Mouse (Mus musculus) brain, adult 10 weeks (tissue): ENCODE data around the gene Gm2956. TPM values are rescaled to one million over a fixed set of nuclear protein-coding genes. Genes with fewer than 3 reads are reported as not detected.

Experiments
- polyA plus RNA-seq: library from polyadenylated mRNA; stranded (reverse); fragments of 350-450 nt; fragmentation: Illumina TruSeq; extraction: RNeasy Lipid Tissue Mini Kit (QIAGEN cat#74804); gene quantifications from one replicate; pipeline ENCODE4 v1.2.3, GENCODE M21; 2015; ENCODE audit warnings: low read depth, low replicate concordance

Gm2956 gene
- 0.27 TPM for polyA plus RNA-seq

GRCm38 (mm10) chr14:3332087-3332677 is at the start of gene Gm2956:
TSS of gene Gm2956 (plus strand) at chr14:3332627.

GRCm38 (mm10) chr14:3394793-3395192 is 62.4 kb downstream of the Gm2956 start, which contains the start of gene Gm10413:
TSS of gene Gm10413 (plus strand) at chr14:3395093.

Other genes with a start within 250 kb of the Gm2956 start
- gene Gm10340, start 198.6 kb upstream of the Gm2956 start, polyA plus RNA-seq: not detected
- gene Gm5795, start 144.4 kb upstream of the Gm2956 start, polyA plus RNA-seq: not detected
- 8.9 TPM for gene D830030K20Rik, start 124.1 kb upstream of the Gm2956 start, polyA plus RNA-seq
- not detected for gene Gm10413, start 62.5 kb downstream of the Gm2956 start, polyA plus RNA-seq
- 4.3 TPM for gene Gm10409, start 80.0 kb downstream of the Gm2956 start, polyA plus RNA-seq
- gene Gm3005, start 95.5 kb downstream of the Gm2956 start, polyA plus RNA-seq: 1.4 TPM
- not detected for gene Gm10408, start 116.8 kb downstream of the Gm2956 start, polyA plus RNA-seq